Mouse (Mus musculus) right cerebral cortex, adult 2 months (tissue): ENCODE data around the gene Cmah.

Source experiments
- DNase-seq, 2 experiments: peaks; one replicate each; pipeline ENCODE4 v3.0.0; 2021 to 2022; ENCODE audit warnings: low spot score in 2 of 2

Gene Cmah

GRCm38 (mm10) chr13:24513717-24514116 is 186.5 kb downstream of the Cmah start:
- no peak for DNase-seq

GRCm38 (mm10) chr13:24515101-24515675 is 188.0 kb downstream of the Cmah start:
- no peak for DNase-seq

- DNase-seq: no peak
Observed at GRCm38 (mm10) chr13:24517757-24518156, 190.6 kb downstream of the Cmah start.

GRCm38 (mm10) chr13:24518887-24519286 is 191.7 kb downstream of the Cmah start:
- DNase-seq: peak; percentile 40 to 44

GRCm38 (mm10) chr13:24519976-24520647 is 192.9 kb downstream of the Cmah start:
- DNase-seq: no peak

- no peak for DNase-seq
Observed at GRCm38 (mm10) chr13:24520796-24521195, 193.6 kb downstream of the Cmah start.

GRCm38 (mm10) chr13:24521446-24522342 is 194.5 kb downstream of the Cmah start:
- peak; percentile 70 to 77 for DNase-seq

GRCm38 (mm10) chr13:24522343-24522837 is 195.2 kb downstream of the Cmah start:
- no peak for DNase-seq

- DNase-seq: no peak
Observed at GRCm38 (mm10) chr13:24523587-24524221, 196.5 kb downstream of the Cmah start.

GRCm38 (mm10) chr13:24524468-24524867 is 197.3 kb downstream of the Cmah start:
- no peak for DNase-seq

GRCm38 (mm10) chr13:24525551-24525950 is 198.3 kb downstream of the Cmah start:
- no peak for DNase-seq

- no peak for DNase-seq
Observed at GRCm38 (mm10) chr13:24526916-24527315, 199.7 kb downstream of the Cmah start.
